Mouse (Mus musculus) heart, embryonic 15.5 days (tissue): Measurements from ENCODE around the gene Sept10. TPM values are rescaled to one million over a fixed set of nuclear protein-coding genes. Genes with fewer than 3 reads are reported as not detected.

Experiments used
- ATAC-seq: fragments of 200-750 bp; cut with Nextera tagmentation; replicated peaks from 2 replicates; pipeline ENCODE4 v1.8.0; 2017; ENCODE audit warnings: low read depth, moderate TSS enrichment; ENCODE audit not compliant: insufficient number of reproducible peaks, insufficient read depth, low FRiP score
- H3K27ac ChIP-seq: fragments of 300-500 bp; sonication (generic); 2 replicates; pipeline ENCODE4 v1.5.1; 2015; ENCODE audit warnings: mild to moderate bottlenecking, inconsistent platforms
- H3K27me3 ChIP-seq: fragments of 300-500 bp; sonication (generic); 2 replicates; pipeline ENCODE4 v1.6.1; 2015; ENCODE audit warnings: inconsistent platforms
- H3K36me3 ChIP-seq: fragments of 300-500 bp; sonication (generic); 2 replicates; pipeline ENCODE4 v1.6.1; 2015; ENCODE audit warnings: mild to moderate bottlenecking, inconsistent platforms
- H3K4me1 ChIP-seq: fragments of 300-500 bp; sonication (generic); replicated peaks from 2 replicates; pipeline ENCODE4 v1.6.1; 2015; ENCODE audit warnings: inconsistent platforms
- H3K4me2 ChIP-seq: fragments of 300-500 bp; sonication (generic); 2 replicates; pipeline ENCODE4 v1.6.1; 2015; ENCODE audit warnings: inconsistent platforms, mild to moderate bottlenecking, moderate library complexity
- H3K4me3 ChIP-seq: fragments of 300-500 bp; sonication (generic); 2 replicates; pipeline ENCODE4 v1.5.1; 2015; ENCODE audit warnings: mild to moderate bottlenecking, inconsistent platforms
- H3K9ac ChIP-seq: fragments of 300-500 bp; sonication (generic); 2 replicates; pipeline ENCODE4 v1.6.1; 2015; ENCODE audit warnings: mild to moderate bottlenecking, inconsistent platforms
- H3K9me3 ChIP-seq: fragments of 300-500 bp; sonication (generic); replicated peaks from 2 replicates; pipeline ENCODE4 v1.6.1; 2016; ENCODE audit warnings: inconsistent platforms
- WGBS: fragments of 180-500 bp; shearing (Covaris S2); methylation state at CpG from one replicate; pipeline ENCODE4 v1.1.7; 2015; ENCODE audit warnings: mixed read lengths; 5-methylcytosine and 5-hydroxymethylcytosine counted together
- polyA plus RNA-seq: library from polyadenylated mRNA; unstranded; fragments of >200 nt; fragmentation: Nextera tagmentation; extraction: Ambion mirVana; gene quantifications from 2 replicates; pipeline ENCODE4 v1.2.1, GENCODE M21; 2015

Sept10 gene
- polyA plus RNA-seq, 1 experiment from 2014 or later = 38.2 TPM

DNA sequence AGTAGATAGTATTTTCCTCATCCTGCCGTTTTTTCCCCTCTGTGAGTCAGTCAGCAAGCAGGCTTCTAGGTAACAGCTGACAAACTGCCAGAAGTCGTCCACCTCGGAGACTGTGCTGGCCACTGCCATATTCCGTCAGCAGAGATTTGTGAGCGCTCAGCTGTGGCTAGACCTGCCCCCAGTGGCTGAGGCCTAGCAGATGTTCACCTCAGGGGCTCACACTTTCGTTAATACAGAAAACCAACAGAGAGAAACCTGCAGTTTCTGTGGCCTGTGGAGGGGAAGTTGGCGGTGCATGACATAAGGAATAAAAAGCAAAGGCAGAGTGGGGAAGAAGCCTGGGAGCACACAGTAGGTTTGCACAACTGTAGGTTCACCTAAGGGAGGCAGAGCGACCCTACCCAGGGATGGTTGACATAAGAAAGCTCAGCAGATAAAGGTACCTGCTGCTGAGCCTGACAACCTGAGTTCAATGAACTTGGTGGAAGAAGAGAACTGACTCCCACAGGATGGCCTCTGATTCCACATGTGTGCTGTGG lies 32.0 kb upstream of the Sept10 start:
- no peaks in the 10 kb centered on the region for H3K9me3 ChIP-seq
- H3K27me3 ChIP-seq = no peaks in the 10 kb centered on the region
- peaks cover 2% of the 10 kb centered on the region; the same call in 1 of the 2 replicates for H3K4me1 ChIP-seq
- no peak for ATAC-seq
- no peak overlapping the region for H3K4me3 ChIP-seq
- no peaks in the 10 kb centered on the region for H3K36me3 ChIP-seq
- no peak overlapping the region for H3K27ac ChIP-seq
- H3K4me2 ChIP-seq = no peak overlapping the region
- H3K9ac ChIP-seq = no peak overlapping the region
- 75% methylated on average over 8 of the region's 8 CpGs for WGBS

DNA sequence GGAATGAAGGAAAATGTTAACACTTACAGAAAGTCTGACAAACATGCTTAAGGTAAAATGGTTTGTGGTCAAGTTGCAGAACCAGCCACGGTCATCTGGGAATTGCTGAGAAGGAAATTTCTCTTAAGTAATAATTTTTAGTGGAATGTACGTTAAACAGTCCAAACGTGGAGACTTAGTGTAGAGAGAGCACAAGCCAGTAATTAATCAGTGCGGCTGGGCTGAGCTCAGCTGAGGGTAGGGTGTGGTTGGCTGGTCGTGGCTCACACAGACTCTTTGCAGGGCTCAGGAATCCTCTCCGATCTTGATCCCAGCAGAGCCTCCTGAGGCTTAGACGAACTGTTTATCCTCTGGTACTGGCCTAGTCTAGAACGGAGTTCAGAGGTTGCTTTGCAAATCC lies 30.7 kb upstream of the Sept10 start:
- Histone ChIP-seq H3K4me2 (no peak overlapping the region), H3K4me3 (no peak overlapping the region), H3K9ac (no peak overlapping the region), H3K27ac (no peak overlapping the region), H3K27me3 (no peaks in the 10 kb centered on the region), H3K4me1 (peaks cover 2% of the 10 kb centered on the region; the same call in 1 of the 2 replicates), H3K36me3 (no peaks in the 10 kb centered on the region), H3K9me3 (no peaks in the 10 kb centered on the region)
- 48% methylated on average over 8 of the region's 8 CpGs for WGBS
- no peak for ATAC-seq

DNA sequence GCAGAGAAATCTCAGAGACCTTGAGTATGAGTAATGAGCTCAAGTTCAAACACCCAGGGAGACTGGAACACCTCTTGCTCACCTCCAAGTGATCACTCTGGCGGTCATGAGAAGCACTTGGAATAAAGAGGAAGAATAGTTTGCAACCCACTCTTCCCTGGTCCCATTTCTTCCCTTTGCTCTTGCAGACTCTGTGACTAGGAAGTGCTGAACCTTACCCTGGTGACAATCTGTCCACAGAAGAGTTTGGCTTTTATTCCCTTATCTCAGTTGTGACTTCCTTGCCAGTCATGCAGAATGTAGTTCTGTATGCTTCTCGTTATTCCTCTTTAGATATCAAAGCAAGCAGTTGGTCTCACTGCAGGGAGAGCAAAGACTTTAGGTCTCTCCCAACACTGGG lies 30.3 kb upstream of the Sept10 start:
- Histone ChIP-seq H3K9me3 (no peaks in the 10 kb centered on the region), H3K27ac (no peak overlapping the region), H3K4me1 (peaks cover 2% of the 10 kb centered on the region; the same call in 1 of the 2 replicates), H3K9ac (no peak overlapping the region), H3K36me3 (no peaks in the 10 kb centered on the region), H3K4me3 (no peak overlapping the region), H3K4me2 (no peak overlapping the region), H3K27me3 (no peaks in the 10 kb centered on the region)
- no peak for ATAC-seq
- WGBS = 41% methylated on average over 2 of the region's 2 CpGs

DNA sequence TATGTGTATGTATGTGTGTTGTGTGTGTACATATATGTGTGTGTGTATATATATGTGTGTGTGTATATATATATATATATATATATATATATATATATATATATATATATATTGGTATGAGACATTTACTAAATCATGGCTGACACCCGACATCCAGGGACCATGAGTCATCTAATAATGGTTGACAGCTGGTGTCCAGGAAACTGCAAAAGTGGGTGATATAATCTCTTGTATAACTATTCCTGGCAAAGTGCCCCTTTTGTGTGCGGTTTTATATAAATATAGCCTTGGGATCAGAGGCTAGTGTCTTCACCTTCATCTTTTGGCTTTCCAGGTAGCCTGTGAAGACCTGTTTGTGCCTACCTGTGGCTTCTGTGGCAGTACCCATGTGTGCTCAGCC lies 29.0 kb upstream of the Sept10 start:
- WGBS = 68% methylated on average over 2 of the region's 2 CpGs
- no peaks in the 10 kb centered on the region for H3K9me3 ChIP-seq

DNA sequence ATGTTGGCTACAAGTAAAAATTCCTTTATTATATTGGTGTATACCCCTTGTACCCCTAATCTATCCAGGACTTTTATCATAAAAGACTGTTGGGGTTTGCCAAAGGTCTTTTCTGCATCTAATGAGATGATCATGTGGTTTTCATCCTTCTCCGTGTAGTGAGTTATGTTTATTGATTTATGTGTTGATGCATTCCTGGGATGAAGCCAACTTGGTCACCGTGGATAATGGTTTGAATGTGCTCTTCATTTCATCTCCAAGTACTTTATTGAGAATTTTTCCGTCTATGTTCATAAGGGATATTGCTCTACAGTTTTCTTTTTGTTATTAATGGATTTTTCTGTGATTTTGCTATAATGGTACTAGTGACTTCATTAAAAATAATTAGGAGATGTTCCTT lies 27.9 kb upstream of the Sept10 start:
- no peak for ATAC-seq
- Histone ChIP-seq H3K4me2 (no peak overlapping the region), H3K4me1 (peaks cover 2% of the 10 kb centered on the region; the same call in 1 of the 2 replicates), H3K27me3 (no peaks in the 10 kb centered on the region), H3K27ac (no peak overlapping the region), H3K36me3 (no peaks in the 10 kb centered on the region), H3K9ac (no peak overlapping the region), H3K4me3 (no peak overlapping the region), H3K9me3 (no peaks in the 10 kb centered on the region)
- 60% methylated on average over 3 of the region's 3 CpGs for WGBS

More for the DNA sequence above, 29.0 kb upstream of the Sept10 start:
- Histone ChIP-seq H3K27me3 (no peaks in the 10 kb centered on the region), H3K4me3 (no peak overlapping the region), H3K9ac (no peak overlapping the region), H3K36me3 (no peaks in the 10 kb centered on the region), H3K4me2 (no peak overlapping the region), H3K27ac (no peak overlapping the region), H3K4me1 (peaks cover 2% of the 10 kb centered on the region; the same call in 1 of the 2 replicates)
- no peak for ATAC-seq

DNA sequence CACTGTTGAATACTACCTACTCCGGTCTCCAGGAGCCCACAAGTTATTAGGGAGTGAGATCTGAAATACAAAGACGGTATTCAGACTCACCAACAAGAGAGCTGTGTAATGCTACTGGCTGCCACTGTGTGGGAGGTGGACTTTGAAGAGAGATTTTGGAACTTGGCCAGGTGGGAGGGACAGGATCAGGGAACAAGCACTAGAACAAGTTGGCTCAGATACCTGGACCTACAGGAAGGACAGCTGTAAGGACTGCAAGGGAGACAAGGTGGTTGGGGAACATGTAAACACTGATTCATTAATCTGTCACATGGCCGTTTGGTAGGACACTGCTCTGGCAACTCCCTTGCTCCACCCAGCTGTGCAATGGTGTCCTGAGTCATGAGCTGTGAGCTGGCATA lies 19.5 kb upstream of the Sept10 start:
- H3K27ac ChIP-seq = no peak overlapping the region
- no peaks in the 10 kb centered on the region for H3K4me1 ChIP-seq
- no peaks in the 10 kb centered on the region for H3K9me3 ChIP-seq
- H3K27me3 ChIP-seq = no peaks in the 10 kb centered on the region
- no peak for ATAC-seq
- no peak overlapping the region for H3K4me3 ChIP-seq
- 38% methylated on average over 3 of the region's 3 CpGs for WGBS
- no peak overlapping the region for H3K9ac ChIP-seq
- no peak overlapping the region for H3K4me2 ChIP-seq
- no peaks in the 10 kb centered on the region for H3K36me3 ChIP-seq

DNA sequence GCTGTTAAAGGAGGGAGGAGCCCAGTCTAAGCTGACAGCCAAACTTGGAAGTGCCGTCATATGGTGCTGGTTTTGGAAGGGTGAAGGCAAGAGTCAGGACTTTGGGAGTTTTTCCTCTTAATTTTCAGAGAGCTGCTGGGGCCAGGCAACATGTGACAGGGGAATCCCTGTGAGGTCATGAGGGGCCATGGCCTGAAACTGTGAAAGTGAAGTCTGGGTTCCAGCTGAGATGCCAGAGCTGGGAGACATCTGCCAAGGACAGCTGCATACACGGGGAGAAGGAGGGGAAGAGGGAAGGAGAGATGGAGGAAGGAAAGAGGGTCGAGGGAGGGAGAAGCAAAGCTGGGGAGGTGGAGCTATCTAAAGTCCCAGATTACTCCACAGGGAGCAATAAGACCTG lies 16.1 kb upstream of the Sept10 start:
- no peak for ATAC-seq
- H3K9me3 ChIP-seq = no peaks in the 10 kb centered on the region
- WGBS = 34% methylated on average over 3 of the region's 3 CpGs
- H3K27me3 ChIP-seq = no peaks in the 10 kb centered on the region
- H3K9ac ChIP-seq = no peak overlapping the region
- no peak overlapping the region for H3K4me3 ChIP-seq
- H3K36me3 ChIP-seq = no peaks in the 10 kb centered on the region
- H3K27ac ChIP-seq = no peak overlapping the region
- no peaks in the 10 kb centered on the region for H3K4me1 ChIP-seq
- H3K4me2 ChIP-seq = no peak overlapping the region

DNA sequence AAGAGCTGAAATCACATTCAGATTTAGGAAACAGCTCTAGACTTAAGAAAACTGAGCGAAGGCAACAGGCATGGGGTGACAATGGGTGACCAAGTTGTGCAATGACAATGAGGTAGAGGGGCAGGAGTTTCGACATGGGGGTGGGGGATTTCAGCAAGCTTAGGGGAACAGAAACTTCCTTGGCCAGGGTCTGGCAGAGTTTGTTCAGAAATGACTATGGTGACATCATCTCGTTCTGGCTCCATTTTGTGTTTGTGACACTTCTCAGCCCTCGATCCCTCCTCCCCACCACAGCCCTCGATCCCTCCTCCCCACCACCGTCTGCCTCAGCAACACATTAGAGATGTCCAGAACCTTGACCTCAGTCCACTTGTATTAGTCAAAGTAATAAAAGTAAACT lies 14.8 kb upstream of the Sept10 start:
- Histone ChIP-seq H3K4me2 (no peak overlapping the region), H3K4me1 (no peaks in the 10 kb centered on the region), H3K27ac (no peak overlapping the region), H3K36me3 (no peaks in the 10 kb centered on the region), H3K4me3 (no peak overlapping the region), H3K9me3 (no peaks in the 10 kb centered on the region), H3K27me3 (no peaks in the 10 kb centered on the region), H3K9ac (no peak overlapping the region)
- 63% methylated on average over 6 of the region's 6 CpGs for WGBS
- no peak for ATAC-seq

DNA sequence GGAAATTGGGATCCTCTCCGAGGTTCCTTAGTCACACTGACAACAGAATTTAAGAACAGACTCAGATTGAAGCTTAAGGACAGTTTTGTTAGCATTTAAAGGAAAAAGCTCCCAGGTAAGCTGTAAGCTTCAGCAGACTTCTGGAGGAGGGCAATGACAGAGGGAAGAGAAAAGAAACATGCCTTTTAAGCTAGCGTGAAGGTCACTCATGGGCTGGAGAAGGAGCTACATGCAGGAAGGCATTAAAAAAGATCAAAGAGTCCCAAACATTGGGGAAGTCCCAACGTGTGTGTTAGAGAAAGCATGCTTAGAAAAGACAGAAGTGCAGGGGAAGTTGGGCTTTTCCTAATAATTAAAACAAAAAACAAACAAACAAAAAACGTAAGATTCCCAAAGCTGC lies 14.2 kb upstream of the Sept10 start:
- WGBS = 51% methylated on average over 4 of the region's 4 CpGs
- Histone ChIP-seq H3K9me3 (no peaks in the 10 kb centered on the region), H3K36me3 (no peaks in the 10 kb centered on the region), H3K4me3 (no peak overlapping the region), H3K4me1 (no peaks in the 10 kb centered on the region), H3K27ac (no peak overlapping the region), H3K9ac (no peak overlapping the region), H3K4me2 (no peak overlapping the region), H3K27me3 (no peaks in the 10 kb centered on the region)
- no peak for ATAC-seq

DNA sequence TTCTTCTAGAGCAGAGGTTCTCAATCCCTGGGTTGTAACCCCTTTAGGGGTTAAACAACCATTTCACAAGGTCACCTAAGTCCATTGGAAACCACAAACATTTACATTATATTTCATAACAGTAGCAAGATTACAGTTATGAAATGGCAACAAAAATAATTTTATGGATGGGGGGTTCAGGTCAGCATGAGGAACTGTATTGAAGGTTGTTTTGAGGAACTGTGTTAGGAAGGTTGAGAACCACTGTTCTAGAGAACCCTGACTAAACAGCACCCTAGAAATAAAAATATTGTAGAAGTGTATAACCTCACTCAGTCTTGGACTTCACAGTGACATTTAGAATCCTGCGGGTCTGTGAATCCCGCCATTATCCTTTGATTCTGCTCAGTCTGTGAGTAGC lies 13.6 kb upstream of the Sept10 start:
- H3K9ac ChIP-seq = no peak overlapping the region
- no peaks in the 10 kb centered on the region for H3K36me3 ChIP-seq
- no peak overlapping the region for H3K4me2 ChIP-seq
- ATAC-seq = no peak
- no peaks in the 10 kb centered on the region for H3K4me1 ChIP-seq
- H3K4me3 ChIP-seq = no peak overlapping the region
- H3K9me3 ChIP-seq = no peaks in the 10 kb centered on the region
- 92% methylated on average over 2 of the region's 2 CpGs for WGBS
- H3K27ac ChIP-seq = no peak overlapping the region
- H3K27me3 ChIP-seq = no peaks in the 10 kb centered on the region

DNA sequence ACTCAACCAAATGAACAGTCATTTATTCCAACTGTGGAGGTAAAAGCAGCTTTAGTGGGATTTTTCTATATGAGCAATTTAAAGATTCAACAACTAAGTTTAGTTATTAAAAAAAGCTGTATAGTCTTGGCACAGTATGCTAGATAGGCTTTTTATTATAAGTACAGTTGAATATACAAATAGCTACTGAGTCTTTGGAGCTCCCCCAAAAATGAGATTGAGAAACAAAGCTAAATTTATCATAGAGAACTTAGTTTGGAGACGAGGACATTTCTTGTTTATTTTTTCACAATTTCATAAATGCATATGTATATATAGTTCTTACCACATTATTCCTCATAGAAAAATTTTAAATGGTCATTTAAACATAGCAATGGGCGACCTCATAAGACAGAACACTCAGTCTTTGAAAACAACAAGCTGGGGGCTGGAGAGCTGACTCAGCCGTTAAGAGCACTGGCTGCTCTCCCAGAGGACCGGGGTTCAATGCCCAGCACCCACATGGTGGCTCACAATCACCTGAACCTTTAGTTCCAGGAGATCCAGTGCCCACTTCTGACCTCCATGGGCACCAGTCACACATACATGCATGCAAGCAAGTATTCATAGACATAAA lies 7.7 kb upstream of the Sept10 start:
- no peak overlapping the region for H3K4me2 ChIP-seq
- no peaks in the 10 kb centered on the region for H3K4me1 ChIP-seq
- 63% methylated on average over 4 of the region's 4 CpGs for WGBS
- H3K9me3 ChIP-seq = no peaks in the 10 kb centered on the region
- no peaks in the 10 kb centered on the region for H3K27me3 ChIP-seq
- H3K9ac ChIP-seq = no peak overlapping the region
- ATAC-seq = no peak
- no peak overlapping the region for H3K27ac ChIP-seq
- no peak overlapping the region for H3K4me3 ChIP-seq
- H3K36me3 ChIP-seq = no peaks in the 10 kb centered on the region

DNA sequence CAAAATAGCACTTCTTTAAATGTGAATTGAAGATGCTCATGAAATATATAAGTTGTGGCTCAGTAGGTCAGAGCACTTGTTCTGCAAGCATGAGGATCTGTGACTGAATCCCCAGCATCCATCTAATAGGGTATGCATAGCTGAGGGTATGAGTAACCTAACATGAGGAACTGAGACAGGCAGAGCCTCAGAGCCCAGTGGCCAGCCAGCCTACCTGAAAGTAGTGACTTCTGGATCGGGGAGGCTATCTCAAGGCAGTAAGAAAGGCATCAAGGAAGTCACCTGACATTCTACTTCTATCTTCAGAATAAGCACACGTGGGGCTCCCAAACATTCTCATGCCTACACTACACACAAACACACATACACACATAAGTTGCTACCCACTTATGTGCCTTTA lies 3.5 kb upstream of the Sept10 start:
- no peaks in the 10 kb centered on the region for H3K36me3 ChIP-seq
- WGBS = 85% methylated on average over 2 of the region's 2 CpGs
- H3K4me1 ChIP-seq = peaks cover 17% of the 10 kb centered on the region
- H3K4me3 ChIP-seq = no peak overlapping the region
- H3K4me2 ChIP-seq = no peak overlapping the region
- no peak overlapping the region for H3K9ac ChIP-seq
- H3K9me3 ChIP-seq = no peaks in the 10 kb centered on the region
- no peak for ATAC-seq
- no peak overlapping the region for H3K27ac ChIP-seq
- no peaks in the 10 kb centered on the region for H3K27me3 ChIP-seq
